ENCODE assay signal across 8 mouse cellular contexts in genomic region chr3:97681321-97682158, GRCm38 (mm10). TPM values are rescaled to one million over a fixed set of nuclear protein-coding genes. Genes with fewer than 3 reads are reported as not detected.
A peak's percentile ranks its signal among the peaks of the same experiment; 100 is the strongest.
DNase-seq lines count a peak whose midpoint lies in the region; ATAC-seq and TF ChIP-seq lines count a peak whose summit lies in the region.

No protein-coding gene starts in this region.

- H3K36me3 ChIP-seq in E14TG2a.4 (ENCODE audit: insufficient read depth, low read length), result no peaks in the 10 kb centered on the region
- H3K36me3 ChIP-seq in neural tube, embryonic 14.5 days (ENCODE audit: control insufficient read depth, insufficient read depth, low read length), result no peaks in the 10 kb centered on the region

- H3K4me1 ChIP-seq in E14TG2a.4 (replicated peaks; ENCODE audit: low read depth, low read length), result peaks cover 51% of the 10 kb centered on the region
- H3K4me1 ChIP-seq in lung, adult 2 months (ENCODE audit: control insufficient read depth, insufficient read depth, low read length), result peaks cover 3% of the 10 kb centered on the region; the same call in 1 of the 2 replicates
- H3K4me1 ChIP-seq in neural tube, embryonic 14.5 days (ENCODE audit: control insufficient read depth, insufficient read depth, low read length), result peaks cover 3% of the 10 kb centered on the region; the same call in 1 of the 2 replicates

- ATAC-seq in neural tube, embryonic 14.5 days (ENCODE audit: low read depth), result peak; percentile 53

- TF ChIP-seq POLR2A in lung, adult 2 months (IDR thresholded peaks at IDR 0.05; ENCODE audit: borderline replicate concordance, extremely low read depth, low read depth, low read length), result no peak

- peak; percentile 70 for DNase-seq in c-Kit-positive CD71-negative TER-119-negative erythroid progenitor cells, embryonic 14.5 days (ENCODE audit: low read depth)
- DNase-seq in fibroblast of lung, adult 2 months (ENCODE audit: low read depth), result peak; percentile 76
- peak; percentile 59 to 68 for DNase-seq in heart, postnatal 14 days
- peak; percentile 80 for DNase-seq in layer of hippocampus, adult 11-12 months (ENCODE audit: low spot score)
- DNase-seq in lung, adult 2 months, result peak; percentile 63
- peak; percentile 40 to 48 for DNase-seq in thymus, adult 18-20 months

- no peak overlapping the region for H3K27ac ChIP-seq in neural tube, embryonic 14.5 days (ENCODE audit: low read depth, low read length)

- peak; percentile 43 for TF ChIP-seq CTCF in E14TG2a.4 (conservative IDR thresholded peaks at IDR 0.05; ENCODE audit: low read length)
- peak; percentile 35 for TF ChIP-seq CTCF in lung, adult 2 months (IDR thresholded peaks at IDR 0.05; ENCODE audit: insufficient read depth, low read length)

- WGBS in lung, adult 2 months, result 2% methylated on average over 33 of the region's 33 CpGs
- WGBS in neural tube, embryonic 14.5 days, result 1% methylated on average over 33 of the region's 33 CpGs

- peaks cover 50% of the 10 kb centered on the region for H3K27me3 ChIP-seq in E14TG2a.4 (ENCODE audit: insufficient read depth, low read length)
- H3K27me3 ChIP-seq in neural tube, embryonic 14.5 days (ENCODE audit: control insufficient read depth, insufficient read depth, low read length), result no peaks in the 10 kb centered on the region

- H3K4me2 ChIP-seq in neural tube, embryonic 14.5 days (ENCODE audit: low read depth, low read length), result peak overlapping the region; percentile 43

- H3K4me3 ChIP-seq in E14TG2a.4 (replicated peaks; ENCODE audit: low read length), result peak overlapping the region; percentile 66
- H3K4me3 ChIP-seq in lung, adult 2 months (replicated peaks; ENCODE audit: extremely low read depth, low read depth, low read length), result peak overlapping the region; percentile 58
- H3K4me3 ChIP-seq in neural tube, embryonic 14.5 days (ENCODE audit: low read depth, low read length), result peak overlapping the region; percentile 22

- H3K9me3 ChIP-seq in E14TG2a.4 (ENCODE audit: low read length), result no peaks in the 10 kb centered on the region
- H3K9me3 ChIP-seq in neural tube, embryonic 14.5 days (ENCODE audit: control insufficient read depth, low read length), result no peaks in the 10 kb centered on the region

- intact Hi-C loops in heart, postnatal 14 days (cut with DNase I), result loop anchor here (1.0 kb wide), 1 partner anchor 198 kb away; no protein-coding TSS in a partner anchor

- no peak overlapping the region; the same call in none of the 2 replicates for H3K9ac ChIP-seq in neural tube, embryonic 14.5 days (replicated peaks; ENCODE audit: low read depth, low read length)

RNA-seq across cellular contexts. Expression of gene Gm17651, which starts 7.0 kb away (rescaled TPM):
- total RNA-seq in heart, postnatal 14 days (2021), result not detected
- not detected in 2 replicates for polyA plus RNA-seq in lung, adult 2 months (2012; rRNA removed)
- polyA plus RNA-seq in neural tube, embryonic 14.5 days (2014; fragmentation: Nextera tagmentation; extraction: Ambion mirVana), result not detected in 2 replicates

RNA-seq across cellular contexts. Expression of gene Prkab2, which starts 23.5 kb away (rescaled TPM):
- 10 to 100 TPM; 17.3 to 19.6 TPM for total RNA-seq in heart, postnatal 14 days (2021)
- 5.4 and 8.3 TPM in 2 replicates for polyA plus RNA-seq in lung, adult 2 months (2012; rRNA removed)
- 11.8 and 14.0 TPM in 2 replicates for polyA plus RNA-seq in neural tube, embryonic 14.5 days (2014; fragmentation: Nextera tagmentation; extraction: Ambion mirVana)

RNA-seq across cellular contexts. Expression of gene Fmo5, which starts 52.9 kb away (rescaled TPM):
- total RNA-seq in heart, postnatal 14 days (2021), result 1 to 10 TPM; 8.0 to 9.6 TPM
- 8.0 and 15.1 TPM in 2 replicates for polyA plus RNA-seq in lung, adult 2 months (2012; rRNA removed)
- 0.32 and 0.46 TPM in 2 replicates for polyA plus RNA-seq in neural tube, embryonic 14.5 days (2014; fragmentation: Nextera tagmentation; extraction: Ambion mirVana)
